Mouse (Mus musculus): ENCODE measurements around the gene Gps1. TPM values are rescaled to one million over a fixed set of nuclear protein-coding genes. Genes with fewer than 3 reads are reported as not detected.
A peak's percentile ranks its signal among the peaks of the same experiment; 100 is the strongest.
"Not testable (repeated sequence)": the region's sequence is repeated elsewhere in the genome, so short reads cannot be mapped to it uniquely, and the experiment has no call there.

Gps1 gene
- polyA plus RNA-seq (2012; rRNA removed) = 119 and 149 TPM in 2 replicates

GRCm38 (mm10) chr11:120784064-120784791, at the start of gene Gps1, which contains the start of gene Rfng:
Gps1 (plus strand) TSS chr11:120784272.
Rfng (minus strand) TSS chr11:120784207.
- peak; percentile 82 for DNase-seq (ENCODE audit: low spot score)

DNA sequence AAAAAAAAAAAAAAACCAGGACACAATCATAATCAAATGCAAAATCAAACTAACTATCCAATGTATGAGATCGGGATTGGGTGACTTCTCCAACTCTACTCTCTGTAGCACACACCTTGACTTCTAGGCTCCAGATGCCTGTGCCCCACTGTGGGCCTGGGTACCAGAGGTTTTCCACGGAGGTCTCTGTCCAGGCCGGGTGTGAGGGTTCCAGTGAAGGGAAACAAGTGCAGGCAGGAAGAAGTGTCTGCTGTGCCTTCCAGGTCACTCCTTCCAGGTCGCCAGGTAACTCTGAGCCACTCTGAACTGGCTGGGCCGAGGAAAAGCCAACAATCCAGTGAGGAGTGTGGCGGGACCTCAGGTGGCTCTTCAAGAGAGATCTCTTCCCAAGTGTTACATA, 47.6 kb upstream of the Gps1 start:
- no peak for DNase-seq (ENCODE audit: low spot score)

- DNase-seq (ENCODE audit: low spot score) = no peak
Observed at GRCm38 (mm10) chr11:120740981-120741380, 43.1 kb upstream of the Gps1 start.

DNA sequence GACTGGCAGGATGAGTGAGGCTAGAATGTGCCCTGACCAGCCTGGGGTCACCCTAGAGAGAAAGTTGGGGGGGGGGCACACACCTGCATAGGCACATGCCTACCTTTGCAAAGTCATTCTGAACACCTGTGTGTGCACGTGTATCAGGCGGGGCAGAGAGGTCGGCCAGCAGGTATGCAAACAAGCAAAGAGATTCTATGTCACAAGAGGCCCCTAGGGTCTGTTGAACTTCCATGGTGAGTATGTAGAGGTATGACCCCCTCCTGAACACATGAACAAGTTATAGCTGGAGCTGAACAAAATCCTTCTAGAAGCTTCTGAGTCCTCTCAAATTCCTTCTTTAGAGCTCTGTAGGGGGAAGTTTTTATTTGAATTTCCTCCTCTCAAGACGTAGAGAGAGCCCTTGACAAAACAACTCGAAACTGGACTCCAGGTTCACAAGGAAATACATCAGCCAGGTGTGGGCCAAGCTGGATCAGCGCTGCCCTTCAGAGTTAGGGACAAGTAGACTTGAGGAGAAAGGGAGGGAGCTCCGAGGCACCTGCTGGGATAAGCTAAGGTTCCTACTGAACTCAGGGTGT, 39.9 kb upstream of the Gps1 start:
- no peak for DNase-seq (ENCODE audit: low spot score)

- no peak for DNase-seq (ENCODE audit: low spot score)
Observed at GRCm38 (mm10) chr11:120747974-120748373, 36.1 kb upstream of the Gps1 start.

DNA sequence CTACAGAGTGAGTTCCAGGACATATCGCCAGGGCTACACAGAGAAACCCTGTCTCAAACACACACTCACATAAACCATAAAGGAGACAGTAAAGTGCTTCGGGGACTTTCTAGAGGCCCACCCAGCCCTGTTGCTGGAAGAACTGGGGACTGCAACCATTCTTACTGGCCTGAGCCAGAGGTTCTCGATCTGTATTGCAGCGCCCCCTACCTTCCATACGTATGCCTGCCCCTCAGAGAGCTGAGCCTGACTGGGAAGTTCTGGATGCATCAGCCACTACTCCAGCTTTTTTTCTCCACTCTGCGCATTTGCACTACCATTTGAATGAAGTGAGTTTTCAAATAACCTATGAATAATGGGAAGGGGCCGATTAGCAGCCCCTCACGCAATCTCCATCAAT, 34.6 kb upstream of the Gps1 start:
- DNase-seq (ENCODE audit: low spot score) = no peak

DNA sequence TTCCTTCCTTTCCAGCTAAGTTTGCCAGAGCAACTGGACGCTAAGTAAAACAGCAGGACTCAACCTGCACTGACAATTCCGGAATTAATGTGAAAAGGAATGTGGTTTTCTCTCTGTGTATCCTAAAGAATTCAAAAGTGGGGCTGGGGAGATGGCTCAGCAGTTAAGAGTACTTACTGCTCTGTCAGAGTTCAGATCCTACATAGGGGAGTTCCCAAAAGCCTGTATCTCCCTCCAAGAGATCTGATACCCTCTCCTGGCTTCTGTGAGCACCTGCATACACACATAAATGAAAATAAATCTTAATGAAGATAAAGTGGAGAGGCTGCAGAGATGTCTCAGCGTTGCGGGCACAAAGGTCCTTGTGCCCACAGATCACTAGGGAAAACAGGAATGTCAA, 32.5 kb upstream of the Gps1 start:
- no peak for DNase-seq (ENCODE audit: low spot score)

GRCm38 (mm10) chr11:120760236-120760635, 23.8 kb upstream of the Gps1 start:
- no peak for DNase-seq (ENCODE audit: low spot score)

- DNase-seq (ENCODE audit: low spot score) = no peak
Observed at GRCm38 (mm10) chr11:120761811-120762671, 22.0 kb upstream of the Gps1 start.

DNA sequence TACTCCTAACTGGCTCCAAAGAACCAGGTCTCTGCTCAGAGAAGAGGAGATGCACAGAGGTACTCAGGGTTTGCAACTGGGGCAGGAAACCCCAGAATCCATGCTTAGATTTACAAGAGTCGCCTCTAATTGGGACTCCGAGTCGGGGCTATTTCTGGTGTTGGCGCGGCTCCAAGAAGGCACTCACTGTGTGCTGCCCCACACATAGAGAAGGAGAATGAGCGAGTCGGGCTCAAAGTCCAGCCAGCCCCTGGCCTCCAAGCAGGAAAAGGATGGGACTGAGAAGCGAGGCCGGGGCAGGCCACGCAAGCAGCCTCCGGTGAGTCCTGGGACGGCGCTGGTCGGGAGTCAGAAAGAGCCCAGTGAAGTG, 21.4 kb upstream of the Gps1 start, which contains the start of gene Hmga1b:
Hmga1b (plus strand) TSS at position 123 of the 370 bp plus-strand sequence.
- not testable (repeated sequence) for DNase-seq (ENCODE audit: low spot score)

GRCm38 (mm10) chr11:120763121-120763999, 20.7 kb upstream of the Gps1 start:
- not testable (repeated sequence) for DNase-seq (ENCODE audit: low spot score)

DNA sequence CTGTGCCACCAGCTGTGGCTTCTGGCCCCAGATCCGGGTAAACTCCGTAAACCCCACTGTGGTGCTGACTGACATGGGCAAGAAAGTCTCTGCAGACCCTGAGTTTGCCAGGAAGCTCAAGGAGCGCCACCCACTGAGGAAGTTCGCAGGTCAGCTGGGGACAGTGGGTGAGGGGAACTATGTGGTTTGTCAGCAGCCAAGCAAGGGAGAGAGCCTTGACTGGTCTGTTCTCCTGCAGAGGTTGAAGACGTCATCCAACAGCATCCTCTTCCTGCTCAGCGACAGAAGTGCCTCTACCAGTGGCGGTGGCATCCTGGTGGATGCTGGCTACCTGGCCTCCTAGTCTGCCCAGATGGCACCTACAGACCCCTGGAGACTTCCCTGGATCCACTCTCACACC, 17.0 kb upstream of the Gps1 start:
- DNase-seq (ENCODE audit: low spot score) = not testable (repeated sequence)

- no peak for DNase-seq (ENCODE audit: low spot score)
Observed at GRCm38 (mm10) chr11:120768206-120768605, 15.9 kb upstream of the Gps1 start.

- no peak for DNase-seq (ENCODE audit: low spot score)
Observed at GRCm38 (mm10) chr11:120772749-120773148, 11.3 kb upstream of the Gps1 start.

DNA sequence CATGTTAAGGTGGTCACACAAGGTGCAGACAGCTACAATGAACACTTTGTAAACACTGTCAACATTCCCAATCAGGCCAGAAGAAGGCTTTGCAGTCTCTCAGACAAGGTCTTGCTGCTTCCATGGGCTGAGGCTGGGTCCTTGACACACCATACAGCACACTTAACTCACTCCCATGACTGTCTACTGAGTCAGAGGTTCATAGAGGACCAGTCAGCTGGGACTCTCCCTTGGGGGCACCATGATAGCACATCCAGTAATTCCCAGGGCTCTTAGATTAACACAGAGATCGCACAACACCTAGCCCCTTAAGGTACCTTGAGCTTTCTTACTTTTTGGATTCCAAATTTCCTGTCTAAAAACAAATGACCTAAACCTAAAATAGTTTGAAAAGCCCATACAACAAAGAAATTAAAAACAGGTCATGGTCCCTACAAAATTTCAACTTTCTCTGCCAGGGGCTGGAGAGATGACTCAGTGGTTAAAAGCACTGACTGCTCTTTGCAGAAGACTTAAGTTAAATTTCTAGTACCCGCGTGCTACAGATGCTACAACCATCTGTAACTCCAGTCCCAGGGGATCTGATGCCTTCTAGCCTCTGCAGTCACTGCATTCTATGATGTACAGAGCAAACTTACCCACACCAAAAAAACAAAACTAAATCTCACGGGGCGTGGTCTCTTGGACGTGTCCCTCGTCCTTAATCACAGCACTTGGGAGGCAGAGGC, 10.4 kb upstream of the Gps1 start:
- no peak for DNase-seq (ENCODE audit: low spot score)

DNA sequence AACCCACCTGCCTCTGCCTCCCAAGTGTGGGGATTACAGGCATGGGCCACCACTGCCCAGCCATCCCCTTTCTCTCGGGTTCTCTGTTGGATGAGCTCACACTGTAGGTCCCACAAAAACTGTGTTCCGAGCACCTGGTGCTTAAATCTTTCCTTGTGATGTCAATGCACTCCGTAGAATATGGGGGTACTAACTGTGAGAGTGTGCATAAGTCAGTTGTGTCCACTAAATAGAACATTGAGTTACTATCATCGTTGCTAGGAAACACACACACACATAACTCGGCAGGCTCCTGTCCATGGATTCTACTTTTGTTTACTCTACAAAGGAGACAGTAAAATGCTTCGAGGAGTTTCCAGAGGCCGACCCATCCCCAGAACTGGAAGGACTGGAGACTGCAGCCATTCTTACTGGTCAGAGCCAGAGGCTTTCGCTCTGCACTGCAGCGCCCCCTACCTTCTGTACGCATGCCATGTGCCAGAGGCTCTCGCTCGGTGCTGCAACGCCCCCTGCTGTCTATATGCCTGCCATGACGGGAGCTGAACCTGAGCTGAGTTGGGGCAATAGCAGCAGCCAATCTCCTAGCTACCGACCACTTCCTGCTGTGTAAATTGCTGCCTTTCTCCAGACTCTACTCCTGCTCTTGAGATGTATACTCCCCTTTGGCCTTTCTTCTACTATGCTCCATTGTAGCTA, 8.2 kb upstream of the Gps1 start:
- DNase-seq (ENCODE audit: low spot score) = peak; percentile 94

- DNase-seq (ENCODE audit: low spot score) = no peak
Observed at GRCm38 (mm10) chr11:120777123-120777522, 6.9 kb upstream of the Gps1 start.

DNA sequence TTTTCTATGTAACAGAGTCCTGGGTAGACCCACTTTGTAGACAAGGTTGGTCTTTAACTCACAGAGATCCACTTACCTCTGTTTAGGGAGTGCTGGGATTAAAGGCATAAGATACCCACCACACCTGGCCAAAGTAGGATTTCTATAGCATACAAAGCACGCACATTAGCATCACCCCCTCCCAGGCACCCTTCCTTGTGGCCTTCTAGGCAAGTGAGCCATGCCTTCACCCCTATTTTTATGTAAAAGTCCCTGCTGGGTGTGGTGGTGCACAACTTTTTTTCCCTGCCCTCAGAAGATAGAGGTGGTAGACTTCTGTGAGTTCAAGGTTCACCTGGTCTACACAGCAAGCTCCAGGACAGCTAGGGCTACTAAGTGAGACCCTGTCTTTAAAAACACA, 4.2 kb upstream of the Gps1 start:
- DNase-seq (ENCODE audit: low spot score) = no peak

DNA sequence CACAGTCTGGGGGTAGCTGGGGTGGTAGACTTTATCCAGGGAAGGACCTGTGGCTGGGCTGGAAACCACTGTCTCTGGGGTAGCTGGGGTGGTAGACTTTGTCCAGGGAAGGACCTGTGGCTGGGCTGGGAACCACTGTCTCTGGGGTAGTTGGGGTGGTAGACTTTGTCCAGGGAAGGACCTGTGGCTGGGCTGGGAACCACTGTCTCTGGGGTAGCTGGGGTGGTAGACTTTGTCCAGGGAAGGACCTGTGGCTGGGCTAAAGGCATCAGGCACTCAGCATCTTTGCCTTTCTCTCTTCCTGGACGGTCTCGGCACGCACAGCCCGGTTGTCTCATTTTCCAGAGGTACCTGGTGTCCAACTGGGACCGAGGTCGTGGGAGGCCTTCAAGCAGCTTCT, 2.7 kb upstream of the Gps1 start:
- DNase-seq (ENCODE audit: low spot score) = not testable (repeated sequence)

DNA sequence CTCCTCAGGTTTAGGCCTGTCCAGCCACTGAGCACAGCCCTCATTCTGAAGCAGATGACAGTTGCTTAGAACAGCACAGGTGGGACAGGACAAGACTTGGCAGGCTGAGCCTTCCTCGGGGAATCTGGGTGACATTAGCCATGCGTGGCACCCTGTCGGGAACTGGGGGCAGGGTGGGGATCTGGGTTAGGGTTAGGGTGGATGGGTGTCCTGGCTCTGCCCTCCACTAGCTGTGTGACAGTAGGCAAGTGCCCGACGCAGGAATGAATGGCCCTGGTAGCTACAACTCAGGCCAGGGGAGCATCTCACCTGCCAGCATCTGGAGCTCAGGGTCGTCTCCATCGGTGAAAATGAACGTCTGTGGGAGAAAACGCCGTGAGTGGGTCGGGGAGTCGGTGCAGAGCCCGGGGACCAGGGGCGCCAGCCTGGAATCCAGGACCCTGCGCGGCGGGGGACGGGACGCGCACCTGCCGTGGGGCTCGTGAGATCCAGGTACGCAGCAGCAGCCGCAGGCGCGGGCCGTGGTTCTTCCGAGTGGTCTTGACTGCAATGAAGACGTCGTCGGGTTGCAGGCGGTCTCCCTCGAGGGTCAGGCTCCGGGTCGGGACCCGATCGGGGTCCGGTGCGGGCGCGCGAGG, 527 bp upstream of the Gps1 start:
- DNase-seq (ENCODE audit: low spot score) = no peak

Measured in urinary bladder, adult 2 months (tissue).